Mouse (Mus musculus) testis, postnatal 10 days (tissue): Measurements from ENCODE around the gene Slc11a2.
"Not testable (repeated sequence)": the region's sequence is repeated elsewhere in the genome, so short reads cannot be mapped to it uniquely, and the experiment has no call there.

Experiments
- DNase-seq: peaks from one replicate; pipeline ENCODE4 v3.0.0; 2021; ENCODE audit warnings: low spot score

Slc11a2 gene

GRCm38 (mm10) chr15:100352711-100353250 is 72.1 kb downstream of the Slc11a2 start, which contains the start of the genes Methig1 and Mettl7a2:
Gene Methig1, plus strand, starts transcription at chr15:100353149.
Gene Mettl7a2, plus strand, starts transcription at chr15:100353200.
- DNase-seq: no peak

- DNase-seq: no peak
Observed at GRCm38 (mm10) chr15:100351501-100352060, 73.3 kb downstream of the Slc11a2 start.

GRCm38 (mm10) chr15:100349496-100349895 is 75.4 kb downstream of the Slc11a2 start:
- DNase-seq: no peak

GRCm38 (mm10) chr15:100346761-100347160 is 78.1 kb downstream of the Slc11a2 start:
- DNase-seq: no peak

GRCm38 (mm10) chr15:100345484-100345883 is 79.4 kb downstream of the Slc11a2 start:
- DNase-seq: no peak

- DNase-seq: not testable (repeated sequence)
Observed at GRCm38 (mm10) chr15:100341314-100341980, 83.4 kb downstream of the Slc11a2 start.
